Mouse (Mus musculus) kidney, adult 18-20 months (tissue): Measurements from ENCODE around the gene Ckm.
A peak's percentile ranks its signal among the peaks of the same experiment; 100 is the strongest.

Experiments used
- DNase-seq: peaks from one replicate; pipeline ENCODE4 v3.0.0; 2021

Gene Ckm

DNA sequence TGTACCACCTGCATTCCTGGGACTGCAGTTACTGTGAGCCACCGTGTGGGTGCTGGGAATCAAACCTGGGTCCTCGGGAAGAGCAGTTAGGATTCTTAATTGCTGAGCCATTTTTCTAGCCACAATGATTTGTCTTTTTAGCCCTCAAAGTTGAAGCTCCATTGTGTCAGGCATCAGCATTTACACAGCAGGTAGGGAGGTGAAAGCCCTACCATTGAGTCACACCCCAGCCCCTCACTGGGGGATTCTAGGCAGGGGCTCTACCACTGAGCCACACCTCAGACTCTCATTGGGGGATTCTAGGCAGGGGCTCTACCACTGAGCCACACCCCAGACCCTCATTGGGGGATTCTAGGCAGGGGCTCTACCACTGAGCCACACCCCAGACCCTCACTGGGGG, 31.7 kb downstream of the Ckm start:
- DNase-seq = no peak

DNA sequence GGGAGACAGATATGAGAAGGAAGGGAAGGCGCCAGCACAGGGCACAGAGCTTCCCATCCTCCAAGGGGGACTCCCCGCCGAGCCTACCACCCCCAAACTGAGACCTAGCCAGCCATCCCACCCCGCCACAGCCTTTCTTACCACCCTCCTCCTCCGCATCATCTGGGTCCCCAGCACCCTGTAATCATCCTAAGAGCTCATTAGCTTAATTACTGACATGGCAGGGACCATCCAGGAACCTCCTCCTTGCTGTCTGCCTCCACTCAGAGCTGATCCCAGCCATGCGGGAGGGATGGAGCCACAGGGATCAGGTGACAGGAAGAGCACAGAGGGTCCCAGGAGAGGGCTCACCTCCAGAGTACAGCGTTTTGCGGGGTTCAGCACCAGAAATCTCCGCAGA, 32.5 kb downstream of the Ckm start:
- DNase-seq = no peak

GRCm38 (mm10) chr7:19441448-19442091, 37.0 kb downstream of the Ckm start:
- DNase-seq = peak; percentile 24

GRCm38 (mm10) chr7:19443344-19443743, 38.8 kb downstream of the Ckm start:
- DNase-seq = peak; percentile 89

DNA sequence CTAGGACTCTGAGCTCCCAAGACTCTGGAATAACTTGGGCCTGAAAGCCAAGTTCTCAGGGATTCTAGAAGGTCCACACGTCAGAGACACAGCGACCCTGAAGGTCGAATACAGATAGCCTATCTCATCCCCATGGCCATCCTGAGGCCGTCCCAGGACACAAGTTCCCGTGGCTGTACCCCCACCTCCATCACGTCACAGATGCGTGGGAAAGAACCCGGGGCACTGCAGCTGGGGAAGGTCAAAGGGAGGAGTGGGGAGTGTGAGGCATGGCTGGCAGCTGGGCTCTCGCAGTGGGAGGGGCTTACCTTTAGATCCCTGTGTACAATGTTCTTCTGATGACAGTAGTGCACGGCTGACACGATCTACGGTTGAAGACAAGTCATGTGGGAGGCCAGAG, 40.2 kb downstream of the Ckm start:
- DNase-seq = no peak

DNA sequence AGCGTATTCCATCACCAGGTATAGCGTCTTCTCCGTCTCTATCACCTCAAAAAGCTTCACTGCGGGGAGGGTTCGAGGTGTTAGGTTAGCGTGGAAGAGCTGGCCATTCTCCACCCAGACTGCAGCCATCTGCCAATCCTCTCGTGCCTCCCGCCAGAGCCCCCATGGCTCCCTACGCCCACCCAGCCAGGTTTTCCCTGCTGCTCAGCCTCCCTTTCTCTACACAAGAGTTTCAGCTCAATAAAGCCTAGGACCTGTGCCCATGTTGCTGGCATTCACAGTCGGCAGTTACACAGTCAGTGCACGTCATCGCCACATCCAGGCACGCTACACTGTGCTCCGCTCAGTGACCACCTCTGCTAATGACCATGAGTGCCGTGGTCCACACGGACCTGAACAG, 43.1 kb downstream of the Ckm start:
- DNase-seq = no peak

GRCm38 (mm10) chr7:19449165-19449564, 44.6 kb downstream of the Ckm start:
- DNase-seq = no peak

DNA sequence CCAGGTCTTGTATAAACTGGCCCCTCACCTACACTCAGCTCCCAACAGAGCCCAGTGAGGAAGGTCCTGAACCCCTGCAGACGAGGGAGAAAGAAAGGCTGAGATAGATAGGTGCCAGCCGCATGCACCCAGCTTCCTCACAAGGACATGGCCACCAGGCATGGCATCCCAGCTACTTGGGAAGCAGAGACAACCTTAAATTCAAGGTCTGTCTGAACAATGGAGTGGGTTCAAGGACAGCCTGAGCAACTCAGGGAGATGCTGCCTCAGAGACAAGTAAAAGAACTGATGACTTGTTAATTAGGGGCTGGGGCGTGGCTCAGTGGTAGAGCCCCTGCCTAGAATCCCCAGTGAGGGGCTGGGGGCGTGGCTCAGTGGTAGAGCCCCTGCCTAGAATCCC, 50.6 kb downstream of the Ckm start:
- no peak for DNase-seq

DNA sequence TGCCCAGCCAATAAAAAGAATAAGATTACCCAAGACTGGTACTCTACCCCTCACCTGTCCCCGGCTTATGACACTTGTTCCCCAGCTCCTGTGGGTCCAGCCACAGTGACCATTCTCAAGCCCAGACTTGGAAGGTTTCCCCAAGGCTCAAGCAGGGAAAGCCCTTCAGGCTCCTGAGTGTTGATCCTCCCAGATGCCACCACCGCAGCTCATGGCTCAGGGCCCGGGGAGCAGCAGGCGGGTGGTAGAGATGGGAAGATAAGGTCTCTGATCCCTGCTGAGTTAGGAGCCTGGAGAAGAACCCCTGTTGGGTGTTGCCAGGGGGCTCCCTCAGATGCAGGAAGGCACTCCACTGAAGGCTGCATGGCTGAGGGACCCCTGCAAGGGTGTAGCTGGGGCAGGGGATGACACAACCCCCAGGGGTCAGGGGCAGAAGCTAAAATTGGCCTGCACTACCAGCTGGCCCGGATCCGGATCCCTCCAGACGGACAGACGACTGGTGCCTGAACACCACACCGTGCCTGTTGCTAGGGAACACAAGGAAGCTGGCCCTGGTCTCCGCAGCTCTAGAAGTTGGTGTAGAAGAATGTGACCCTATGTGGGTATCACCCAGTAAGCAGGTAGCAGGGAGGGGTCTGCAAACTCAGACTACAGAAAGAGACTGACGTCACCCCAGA, 51.4 kb downstream of the Ckm start:
- no peak for DNase-seq

- DNase-seq = no peak
Measured at GRCm38 (mm10) chr7:19456628-19457027, 52.1 kb downstream of the Ckm start.

GRCm38 (mm10) chr7:19457414-19458071, 53.0 kb downstream of the Ckm start:
- DNase-seq = no peak

DNA sequence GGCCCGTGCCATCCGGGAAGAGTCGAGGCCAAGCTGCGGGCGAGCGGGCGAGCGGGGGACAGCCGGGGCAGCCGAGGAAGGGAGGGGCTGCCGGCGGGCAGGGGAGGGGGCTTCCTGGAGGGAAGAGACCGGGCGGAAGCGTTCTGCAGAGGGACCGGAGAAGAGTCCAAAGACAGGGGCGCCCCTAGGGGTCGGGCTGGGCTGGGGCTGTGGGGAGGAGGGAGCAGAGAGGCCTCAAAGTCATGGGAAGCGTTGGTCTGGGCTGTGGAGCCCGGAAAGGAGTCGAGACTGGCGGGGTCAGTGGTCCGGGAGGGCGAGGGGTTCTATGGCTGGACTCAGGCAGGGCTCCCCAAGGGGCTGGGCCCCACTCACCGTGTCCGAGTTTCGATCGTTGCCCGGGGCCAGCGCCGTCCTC, 53.5 kb downstream of the Ckm start:
- peak; percentile 56 for DNase-seq

GRCm38 (mm10) chr7:19458591-19459111, 54.1 kb downstream of the Ckm start, which contains the start of gene Mark4:
Gene Mark4, minus strand, starts transcription at chr7:19458821.
- DNase-seq = peak; percentile 85

DNA sequence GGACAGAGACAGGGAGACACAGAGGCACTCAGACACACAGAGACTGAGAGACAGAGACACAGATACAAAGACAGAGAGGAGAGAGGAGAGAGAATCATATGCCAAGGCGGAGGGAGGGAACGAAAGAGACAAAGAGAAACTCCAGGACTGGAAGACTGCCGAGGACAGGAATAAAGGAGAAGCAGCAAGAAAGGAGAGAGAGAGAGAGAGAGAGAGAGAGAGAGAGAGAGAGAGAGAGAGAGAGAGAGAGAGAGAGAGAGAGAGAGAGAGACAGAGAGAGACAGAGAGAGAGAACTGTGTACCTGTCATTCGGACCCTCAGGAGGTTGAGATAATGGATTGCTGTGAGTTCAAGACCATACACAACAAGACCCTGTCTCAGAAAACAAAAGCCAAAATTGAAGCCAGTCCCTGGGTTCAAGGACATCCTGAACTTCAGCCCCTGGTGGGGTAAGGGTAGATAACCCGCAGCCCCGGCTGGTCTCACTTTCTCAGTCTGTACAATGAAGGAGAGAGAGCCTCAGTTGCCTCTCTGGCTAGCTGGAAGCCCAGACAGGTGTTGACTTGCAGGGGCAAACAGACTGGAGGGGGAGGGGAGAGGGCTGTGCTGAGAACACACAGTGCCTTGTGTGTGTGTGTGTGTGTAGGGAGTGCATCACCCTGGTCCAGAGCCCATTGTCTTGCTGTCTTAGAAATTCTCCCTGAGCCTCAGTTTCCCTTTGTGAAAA, 54.7 kb downstream of the Ckm start:
- no peak for DNase-seq

DNA sequence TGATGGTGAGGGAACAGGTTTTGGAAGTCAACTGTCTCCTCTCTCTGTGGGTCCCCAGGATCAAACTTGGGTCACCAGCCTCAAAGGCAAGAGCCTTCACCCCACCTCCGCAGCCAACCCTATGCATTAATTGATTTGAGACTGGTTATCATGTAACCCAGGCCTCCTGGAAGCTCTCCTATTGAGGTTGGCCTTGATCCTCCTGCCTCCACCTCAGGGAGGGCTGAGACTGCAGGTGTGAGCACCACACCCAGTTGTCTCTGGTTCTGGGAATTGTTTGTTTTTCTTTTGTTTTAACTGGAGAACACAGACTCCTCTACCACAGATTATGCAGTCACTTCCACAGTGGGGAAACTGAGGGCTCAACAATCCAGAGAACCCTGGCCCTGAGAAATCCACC, 55.9 kb downstream of the Ckm start:
- no peak for DNase-seq

DNA sequence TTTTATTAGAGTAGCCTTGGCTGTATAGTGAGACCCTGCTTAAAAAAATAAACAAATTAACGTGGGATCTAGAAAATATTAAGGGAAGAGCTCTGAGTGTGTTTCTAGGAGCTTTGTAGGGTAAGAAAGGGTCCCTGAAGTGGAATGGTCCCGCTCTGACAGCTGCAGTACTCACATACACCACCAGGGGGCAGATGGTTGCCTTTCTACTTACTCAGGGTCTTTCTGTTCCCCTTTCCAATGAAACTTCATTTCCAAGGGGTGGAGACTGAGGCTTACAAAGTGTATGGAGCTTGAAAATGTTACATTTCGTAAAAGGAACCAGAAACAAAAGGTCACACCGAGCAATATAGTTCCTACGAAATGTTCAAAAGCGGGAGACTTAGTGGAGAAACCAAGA, 56.9 kb downstream of the Ckm start:
- DNase-seq = peak; percentile 85

- no peak for DNase-seq
Measured at GRCm38 (mm10) chr7:19462443-19462842, 57.9 kb downstream of the Ckm start.

- DNase-seq = peak; percentile 49
Measured at GRCm38 (mm10) chr7:19462884-19463381, 58.4 kb downstream of the Ckm start, which contains the start of gene Exoc3l2. Gene Exoc3l2, plus strand, starts transcription at chr7:19463331.

- DNase-seq = no peak
Measured at GRCm38 (mm10) chr7:19464367-19465307, 60.1 kb downstream of the Ckm start.

DNA sequence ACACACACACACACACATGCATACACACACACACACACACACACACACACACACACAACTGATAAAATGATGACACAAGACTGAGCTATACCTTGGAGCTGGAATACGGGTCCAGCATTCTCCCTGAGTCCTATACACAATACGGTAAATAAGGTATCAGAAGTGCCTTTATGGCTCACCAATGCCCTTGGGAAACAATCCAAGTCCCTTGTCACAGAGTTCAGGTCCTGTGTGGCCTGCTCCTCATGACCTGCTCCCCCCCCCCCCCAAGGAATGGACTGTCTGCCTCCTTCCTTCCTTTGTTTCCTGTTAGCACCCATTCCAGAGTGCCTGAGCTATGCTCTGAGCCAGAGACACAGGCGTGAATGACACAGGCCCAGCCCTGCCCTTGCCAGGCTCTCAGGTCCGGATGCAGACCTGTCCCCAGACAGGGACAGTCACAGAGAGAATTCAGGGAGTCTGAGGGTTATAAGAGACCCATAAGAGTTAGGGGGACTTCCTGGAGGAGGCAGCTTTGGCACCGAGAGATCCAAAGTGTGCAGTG, 62.1 kb downstream of the Ckm start:
- DNase-seq = no peak

GRCm38 (mm10) chr7:19467638-19468037, 63.1 kb downstream of the Ckm start:
- peak; percentile 58 for DNase-seq

GRCm38 (mm10) chr7:19468279-19468678, 63.7 kb downstream of the Ckm start:
- DNase-seq = no peak
